Mouse (Mus musculus): ENCODE results near the gene Pheta1. TPM values are rescaled to one million over a fixed set of nuclear protein-coding genes. Genes with fewer than 3 reads are reported as not detected.

The Pheta1 gene
- polyA plus RNA-seq (2021; fragmentation: Nextera tagmentation) = 5.0 and 5.3 TPM in 2 replicates
- long read RNA-seq, experiment 1, transcript Pheta1-201 (4 exons, 2,368 nt) = major isoform, 13 of 20 reads
- long read RNA-seq, experiment 1, transcript Pheta1-203 (3 exons, 2,335 nt) = minor isoform, 5 of 20 reads
- long read RNA-seq, experiment 1, partial matches to known transcripts = 1 of 20 reads
- long read RNA-seq, experiment 1, other reads (novel, unspliced or antisense) = 1 of 20 reads
- long read RNA-seq, experiment 2, transcript Pheta1-203 (3 exons, 2,335 nt) = major isoform, 26 of 57 reads
- long read RNA-seq, experiment 2, transcript Pheta1-201 (4 exons, 2,368 nt) = minor isoform, 21 of 57 reads
- long read RNA-seq, experiment 2, partial matches to known transcripts = 5 of 57 reads
- long read RNA-seq, experiment 2, other reads (novel, unspliced or antisense) = 4 of 57 reads

GRCm38 (mm10) chr5:121848743-121849142 is at the start of gene Pheta1:
Pheta1 (plus strand) TSS chr5:121848984.

DNA sequence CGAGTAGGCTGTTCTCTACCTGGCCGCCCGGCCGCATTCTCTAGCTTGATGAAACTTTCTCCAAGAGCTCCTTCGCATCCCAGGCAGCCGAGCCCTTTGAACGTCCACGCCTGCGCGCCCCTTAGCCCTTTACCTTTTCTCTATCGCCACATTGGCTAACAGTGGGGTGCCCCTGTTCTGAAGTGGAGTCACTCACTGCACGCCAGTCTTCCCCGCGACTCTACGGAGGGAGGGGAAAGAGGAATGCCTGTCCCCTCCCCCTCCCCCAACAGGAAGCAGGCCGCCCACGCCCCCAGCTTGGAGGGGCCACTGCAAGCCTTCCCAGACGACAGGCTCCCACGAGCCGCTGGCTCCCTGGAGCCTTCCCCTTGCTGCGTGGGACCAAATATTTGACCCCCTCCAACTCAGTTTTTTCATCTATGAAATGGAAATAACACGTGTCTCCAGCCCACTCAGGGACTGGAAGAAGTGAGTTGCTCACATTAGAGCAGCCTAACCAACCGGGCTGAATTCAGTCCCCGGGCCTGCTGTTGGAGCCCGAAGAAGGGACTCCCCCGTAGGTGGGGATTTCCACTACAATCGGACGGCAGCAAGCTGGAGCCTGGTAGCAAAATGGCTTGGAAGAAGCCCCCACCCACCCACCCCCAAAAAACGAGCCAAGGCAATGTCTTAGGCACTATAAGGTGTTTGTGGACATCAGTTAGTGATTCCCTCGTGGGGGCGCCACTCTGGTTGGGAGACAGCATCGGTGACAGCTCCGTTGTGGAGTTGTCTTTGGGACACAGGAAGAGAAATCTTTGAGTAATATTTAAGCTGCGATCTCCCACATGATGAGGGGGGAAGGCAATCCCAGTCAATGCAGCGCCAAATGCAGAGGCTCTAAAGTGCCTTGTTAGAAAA is 11.1 kb upstream of the Pheta1 start, which contains the start of gene Sh2b3:
TSS of gene Sh2b3 (minus strand) at position 206 of the 900 bp plus-strand sequence.

Small RNA genes lying within 50 kb of the gene (microRNA-seq; reads per million reads assigned to microRNA genes)
- gene Mir7031 = 9.7 reads per million, percentile 31 among the genes with 10 or more reads in this experiment

Other genes with a start within 250 kb of the Pheta1 start
- gene Acad12, start 230.0 kb upstream of the Pheta1 start, polyA plus RNA-seq (2021; fragmentation: Nextera tagmentation) = 1.8 and 2.0 TPM in 2 replicates
- 0.98 and 1.7 TPM in 2 replicates for gene Acad10, start 188.5 kb upstream of the Pheta1 start, polyA plus RNA-seq (2021; fragmentation: Nextera tagmentation)
- gene Brap, start 188.4 kb upstream of the Pheta1 start, polyA plus RNA-seq (2021; fragmentation: Nextera tagmentation) = 25.7 and 28.0 TPM in 2 replicates
- gene Atxn2, start 137.6 kb upstream of the Pheta1 start, polyA plus RNA-seq (2021; fragmentation: Nextera tagmentation) = 23.5 and 26.3 TPM in 2 replicates
- gene Sh2b3, start 11.3 kb upstream of the Pheta1 start, polyA plus RNA-seq (2021; fragmentation: Nextera tagmentation) = 7.7 and 10.1 TPM in 2 replicates
- gene Cux2, start 201.1 kb downstream of the Pheta1 start, polyA plus RNA-seq (2021; fragmentation: Nextera tagmentation) = 5.0 and 6.2 TPM in 2 replicates

All from layer of hippocampus, adult 6 months (tissue).